Mouse (Mus musculus) myocyte (in vitro differentiated cells): Measurements from ENCODE around the gene Hid1.

Source experiments
- E2F4 ChIP-seq: IDR thresholded peaks from one replicate; pipeline ENCODE4 v1.6.1; 2011; ENCODE audit warnings: mild to moderate bottlenecking, control low read depth, moderate library complexity; ENCODE audit not compliant: insufficient read depth
- MAX ChIP-seq: IDR thresholded peaks from one replicate; pipeline ENCODE4 v1.6.1; 2011; ENCODE audit warnings: low read depth, mild to moderate bottlenecking, control low read depth
- MYOD1 ChIP-seq, 3 experiments: IDR thresholded peaks; one replicate each; pipeline ENCODE4 v1.6.1; 2011; ENCODE audit warnings: control low read depth in 2 of 3, low read depth in 2 of 3, mild to moderate bottlenecking in 2 of 3, moderate library complexity in 1 of 3; ENCODE audit not compliant: insufficient read length in 2 of 3, control insufficient read depth in 1 of 3
- POLR2A ChIP-seq: IDR thresholded peaks from one replicate; pipeline ENCODE4 v1.6.1; 2011; ENCODE audit warnings: low read depth, mild to moderate bottlenecking, control low read depth, moderate library complexity; ENCODE audit not compliant: insufficient read length
- TCF12 ChIP-seq: IDR thresholded peaks from one replicate; pipeline ENCODE4 v1.6.1; 2011; ENCODE audit warnings: mild to moderate bottlenecking, control low read depth; ENCODE audit not compliant: poor library complexity, insufficient read depth, severe bottlenecking
- USF1 ChIP-seq: IDR thresholded peaks from one replicate; pipeline ENCODE4 v1.6.1; 2011; ENCODE audit warnings: low read depth, mild to moderate bottlenecking, control low read depth, moderate library complexity

DNA sequence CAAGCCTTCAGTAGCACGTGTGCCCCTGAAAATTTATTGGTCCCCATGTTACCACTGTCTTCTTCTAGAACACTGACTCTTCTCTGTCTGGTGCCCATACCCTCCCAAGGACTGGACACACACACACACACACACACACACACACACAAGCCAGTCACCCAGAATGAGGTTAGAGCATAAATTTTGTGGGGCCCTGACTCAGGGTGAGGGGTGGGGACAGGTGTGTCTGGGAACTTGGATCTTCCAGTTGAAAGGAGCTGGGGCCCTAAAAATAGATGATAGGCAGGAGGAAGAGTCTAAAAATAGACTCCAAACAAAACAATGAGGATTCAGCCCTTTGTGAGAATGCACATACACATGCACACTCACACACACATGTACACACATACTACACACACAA is 58.8 kb downstream of the Hid1 start:
- TF ChIP-seq USF1 (no peak), POLR2A (no peak), MYOD1 (IDR thresholded peaks at IDR 0.05; ENCODE audit: control insufficient read depth in 1 of 3, insufficient read length in 2 of 3, low read depth in 2 of 3) (peak; percentile 14 to 69 (median 68)), E2F4 (no peak), MAX (no peak), TCF12 (no peak)
